15 mouse cellular contexts compared by ENCODE assay signal in genomic region chr10:42265021-42265689, GRCm38 (mm10). TPM values are rescaled to one million over a fixed set of nuclear protein-coding genes. Genes with fewer than 3 reads are reported as not detected.
A peak's percentile ranks its signal among the peaks of the same experiment; 100 is the strongest.
DNase-seq lines count a peak whose midpoint lies in the region; ATAC-seq lines count a peak whose summit lies in the region.
"Had no signal": no experiment of that assay in that cellular context is flagged by ENCODE, and none has a peak within 500 bp of the region (broad histone marks: within the 10 kb centered on the region; RNA-seq: fewer than 3 reads in every experiment).

No protein-coding gene starts in this region.

- H3K4me2 ChIP-seq in kidney, embryonic 15.5 days, result no peak overlapping the region
- H3K4me2 ChIP-seq: hindbrain, embryonic 14.5 days; midbrain, embryonic 13.5 days had no signal

- no peak overlapping the region for H3K9ac ChIP-seq in kidney, embryonic 15.5 days
- H3K9ac ChIP-seq: hindbrain, embryonic 14.5 days; midbrain, embryonic 13.5 days had no signal

- H3K27ac ChIP-seq in kidney, embryonic 15.5 days, result no peak overlapping the region
- H3K27ac ChIP-seq: forebrain, embryonic 10.5 days; hindbrain, embryonic 14.5 days; midbrain, embryonic 13.5 days had no signal

- peaks cover 25% of the 10 kb centered on the region for H3K4me1 ChIP-seq in kidney, embryonic 15.5 days
- H3K4me1 ChIP-seq: midbrain, embryonic 13.5 days had no signal

- H3K36me3 ChIP-seq in kidney, embryonic 15.5 days, result peaks cover 44% of the 10 kb centered on the region

- 93% methylated on average over 11 of the region's 11 CpGs for WGBS in kidney, embryonic 15.5 days

- no peaks in the 10 kb centered on the region for H3K9me3 ChIP-seq in kidney, embryonic 15.5 days (replicated peaks)
- H3K9me3 ChIP-seq: forebrain, embryonic 10.5 days; midbrain, embryonic 13.5 days had no signal

- H3K27me3 ChIP-seq in kidney, embryonic 15.5 days, result no peaks in the 10 kb centered on the region
- H3K27me3 ChIP-seq: midbrain, embryonic 13.5 days had no signal

- no peak for ATAC-seq in cerebellum, adult (ENCODE audit: insufficient number of reproducible peaks, low FRiP score, low TSS enrichment)
- ATAC-seq in kidney, embryonic 15.5 days (replicated peaks; ENCODE audit: low FRiP score), result peak; percentile 66; the same call in 1 of the 2 replicates
- ATAC-seq in common myeloid progenitor, adult 5-6 weeks (replicated peaks; ENCODE audit: low read depth, poor library complexity, severe bottlenecking), result peak; percentile 38; the same call in 1 of the 2 replicates
- peak; percentile 83 for ATAC-seq in megakaryocyte progenitor cell, adult 5-6 weeks (replicated peaks; ENCODE audit: poor library complexity)
- ATAC-seq: midbrain, embryonic 13.5 days had no signal

- no peak overlapping the region for H3K4me3 ChIP-seq in kidney, embryonic 15.5 days (replicated peaks)
- H3K4me3 ChIP-seq: forebrain, embryonic 10.5 days; midbrain, embryonic 13.5 days had no signal

- DNase-seq in cerebellum, adult 18-20 months, result peak; percentile 58 to 60
- DNase-seq in kidney, postnatal 10 days, result no peak
- no peak for DNase-seq in adrenal gland, postnatal 4 days (ENCODE audit: low spot score in 2 of 2)
- DNase-seq in yolk sac, embryonic 10.5 days (ENCODE audit: low spot score), result no peak
- DNase-seq: gastrocnemius, postnatal 36 days; layer of hippocampus, adult 9-11 months; right cerebral cortex, postnatal 25 days; thymus, adult 18-20 months had no signal

RNA-seq across cellular contexts. Expression of gene Foxo3, which starts 11.4 kb away (rescaled TPM):
- polyA plus RNA-seq in kidney, embryonic 15.5 days (2015; fragmentation: Nextera tagmentation; extraction: Ambion mirVana), result 6.1 and 7.0 TPM in 2 replicates
- 46.1 and 57.6 TPM in 2 replicates for total RNA-seq in common myeloid progenitor, adult 5-6 weeks (2017)
- total RNA-seq in megakaryocyte progenitor cell, adult 5-6 weeks (2015), result 19.9 and 23.7 TPM in 2 replicates
- 20.1 and 22.8 TPM in 2 replicates for total RNA-seq in megakaryocyte progenitor cell, adult 5-6 weeks (2017)
- 10 to 100 TPM; 71.7 to 72.8 TPM for total RNA-seq in adrenal gland, postnatal 4 days (2021)

Comparison
In these comparisons a context has a peak if more than half of its experiments do, and no peak if none do; other contexts are left out.
1. DNase-seq: peak in cerebellum, adult 18-20 months (2 of 2); none in kidney, postnatal 10 days (single experiment), adrenal gland, postnatal 4 days (0 of 2) and yolk sac, embryonic 10.5 days (single experiment).